18 mouse cellular contexts compared by ENCODE assay signal in genomic region chr9:121765166-121765855, GRCm38 (mm10). TPM values are rescaled to one million over a fixed set of nuclear protein-coding genes. Genes with fewer than 3 reads are reported as not detected.
DNase-seq lines count a peak whose midpoint lies in the region; ATAC-seq and TF ChIP-seq lines count a peak whose summit lies in the region.
"Had no signal": no experiment of that assay in that cellular context is flagged by ENCODE, and none has a peak within 500 bp of the region (broad histone marks: within the 10 kb centered on the region; RNA-seq: fewer than 3 reads in every experiment).

No protein-coding gene starts in this region.

- no peaks in the 10 kb centered on the region for H3K9me3 ChIP-seq in liver, postnatal 0 days (ENCODE audit: low read length)
- H3K9me3 ChIP-seq: limb, embryonic 13.5 days had no signal

- no peak overlapping the region for H3K4me2 ChIP-seq in liver, postnatal 0 days (ENCODE audit: low read depth, low read length)
- H3K4me2 ChIP-seq: limb, embryonic 13.5 days had no signal

- peaks cover 7% of the 10 kb centered on the region for H3K27me3 ChIP-seq in liver, postnatal 0 days (ENCODE audit: insufficient read depth, low read length)
- H3K27me3 ChIP-seq: limb, embryonic 13.5 days had no signal

- no peak overlapping the region for H3K4me3 ChIP-seq in lung, adult 2 months (replicated peaks; ENCODE audit: extremely low read depth, low read depth, low read length)
- H3K4me3 ChIP-seq in liver, postnatal 0 days (ENCODE audit: low read depth, low read length): no peak overlapping the region
- H3K4me3 ChIP-seq: heart, adult 2 months; limb, embryonic 13.5 days had no signal

- TF ChIP-seq EP300 in liver, postnatal 0 days (IDR thresholded peaks at IDR 0.05; ENCODE audit: low read depth): no peak

- peak; percentile 91 for DNase-seq in heart, adult 11 months
- no peak for DNase-seq in heart, postnatal 14 days
- DNase-seq in lung, adult 2 months: peak; percentile 22
- peak; percentile 72 for DNase-seq in lung, postnatal 36 days
- no peak for DNase-seq in urinary bladder, postnatal 25 days (ENCODE audit: low spot score)
- DNase-seq in liver, postnatal 0 days: no peak
- DNase-seq: adrenal gland, adult 8-10 months; B cell, adult 2 months; kidney, adult 18-20 months; kidney, postnatal 10 days; right cerebral cortex, postnatal 14 days; thymus, postnatal 4 days had no signal

- no peaks in the 10 kb centered on the region for H3K36me3 ChIP-seq in liver, postnatal 0 days (replicated peaks; ENCODE audit: insufficient read depth, low read length)

- ATAC-seq in common myeloid progenitor, adult 5-6 weeks (replicated peaks; ENCODE audit: low read depth, poor library complexity, severe bottlenecking): peak; percentile 53
- ATAC-seq in liver, postnatal 0 days: no peak

- TF ChIP-seq POLR2A in lung, adult 2 months (IDR thresholded peaks at IDR 0.05; ENCODE audit: borderline replicate concordance, extremely low read depth, low read depth, low read length): no peak

- H3K27ac ChIP-seq in liver, postnatal 0 days (ENCODE audit: low read depth): no peak overlapping the region
- H3K27ac ChIP-seq: heart, adult 2 months; limb, embryonic 13.5 days; liver, embryonic 14.5 days had no signal

- TF ChIP-seq CTCF in lung, adult 2 months (IDR thresholded peaks at IDR 0.05; ENCODE audit: insufficient read depth, low read length): no peak
- TF ChIP-seq CTCF in liver, postnatal 0 days (IDR thresholded peaks at IDR 0.05; ENCODE audit: low read depth): no peak

- 69% methylated on average over 16 of the region's 16 CpGs for WGBS in lung, adult 2 months
- 82% methylated on average over 16 of the region's 16 CpGs for WGBS in liver, postnatal 0 days (ENCODE audit: insufficient replicate concordance)

- intact Hi-C loops in heart, postnatal 14 days (cut with DNase I): no loop called here

- peaks cover 3% of the 10 kb centered on the region; the same call in 1 of the 2 replicates for H3K4me1 ChIP-seq in lung, adult 2 months (ENCODE audit: control insufficient read depth, insufficient read depth, low read length)
- no peaks in the 10 kb centered on the region for H3K4me1 ChIP-seq in liver, postnatal 0 days (ENCODE audit: insufficient read depth)

- no peak overlapping the region for H3K9ac ChIP-seq in liver, postnatal 0 days (replicated peaks)
- H3K9ac ChIP-seq: limb, embryonic 13.5 days; liver, embryonic 14.5 days had no signal

RNA-seq across cellular contexts. Expression of gene Zfp651, which starts 6.2 kb away (rescaled TPM):
- total RNA-seq in heart, postnatal 14 days (2021): 10 to 100 TPM; 89.4 to 91.9 TPM
- 0.15 and 1.5 TPM in 2 replicates for total RNA-seq in common myeloid progenitor, adult 5-6 weeks (2017)
- 26.8 and 46.2 TPM in 2 replicates for polyA plus RNA-seq in lung, adult 2 months (2012; rRNA removed)
- polyA plus RNA-seq in liver, postnatal 0 days (2015; fragmentation: Nextera tagmentation; extraction: Ambion mirVana): 0.68 and 1.5 TPM in 2 replicates
- total RNA-seq: megakaryocyte-erythroid progenitor cell, adult 5-6 weeks had no signal

RNA-seq across cellular contexts. Expression of gene Klhl40, which starts 12.1 kb away (rescaled TPM):
- 1 to 10 TPM; 6.7 to 6.8 TPM for total RNA-seq in heart, postnatal 14 days (2021)
- total RNA-seq in common myeloid progenitor, adult 5-6 weeks (2017): 0.59 TPM in 1 of 2 replicates, not detected in the other
- 0.49 and 4.4 TPM in 2 replicates for polyA plus RNA-seq in lung, adult 2 months (2012; rRNA removed)
- 0.13 and 0.81 TPM in 2 replicates for polyA plus RNA-seq in liver, postnatal 0 days (2015; fragmentation: Nextera tagmentation; extraction: Ambion mirVana)
- total RNA-seq: megakaryocyte-erythroid progenitor cell, adult 5-6 weeks had no signal
- polyA plus RNA-seq: liver, embryonic 14.5 days had no signal

RNA-seq across cellular contexts. Expression of gene Hhatl, which starts 27.0 kb away (rescaled TPM):
- total RNA-seq in heart, postnatal 14 days (2021): 100 to 1,000 TPM; 118 to 123 TPM
- total RNA-seq in common myeloid progenitor, adult 5-6 weeks (2017): not detected in 2 replicates
- polyA plus RNA-seq in lung, adult 2 months (2012; rRNA removed): 7.4 and 11.0 TPM in 2 replicates
- 0.73 TPM in 1 of 2 replicates, not detected in the other for polyA plus RNA-seq in liver, postnatal 0 days (2015; fragmentation: Nextera tagmentation; extraction: Ambion mirVana)
- total RNA-seq: megakaryocyte-erythroid progenitor cell, adult 5-6 weeks had no signal
- polyA plus RNA-seq: embryonic facial prominence, embryonic 11.5 days; liver, embryonic 14.5 days had no signal

RNA-seq across cellular contexts. Expression of gene Nktr, which starts 46.3 kb away (rescaled TPM):
- 10 to 100 TPM; 44.8 to 46.5 TPM for total RNA-seq in heart, postnatal 14 days (2021)
- total RNA-seq in common myeloid progenitor, adult 5-6 weeks (2017): 100 and 118 TPM in 2 replicates
- 36.6 and 48.6 TPM in 2 replicates for polyA plus RNA-seq in lung, adult 2 months (2012; rRNA removed)
- 14.9 and 17.3 TPM in 2 replicates for polyA plus RNA-seq in liver, postnatal 0 days (2015; fragmentation: Nextera tagmentation; extraction: Ambion mirVana)

RNA-seq across cellular contexts. Expression of gene Ss18l2, which starts 55.2 kb away (rescaled TPM):
- total RNA-seq in heart, postnatal 14 days (2021): 100 to 1,000 TPM; 128 to 131 TPM
- 34.1 and 34.8 TPM in 2 replicates for total RNA-seq in common myeloid progenitor, adult 5-6 weeks (2017)
- polyA plus RNA-seq in lung, adult 2 months (2012; rRNA removed): 18.4 and 22.2 TPM in 2 replicates
- polyA plus RNA-seq in liver, postnatal 0 days (2015; fragmentation: Nextera tagmentation; extraction: Ambion mirVana): 112 and 119 TPM in 2 replicates

Comparison
In these comparisons a context has a peak if more than half of its experiments do, and no peak if none do; other contexts are left out.
1. DNase-seq: peak in heart, adult 11 months (single experiment), lung, adult 2 months (single experiment) and lung, postnatal 36 days (single experiment); none in heart, postnatal 14 days (0 of 2), urinary bladder, postnatal 25 days (single experiment) and liver, postnatal 0 days (single experiment).
2. RNA of gene Zfp651, which starts 6.2 kb away (total RNA-seq): 89.4 to 91.9 TPM in heart, postnatal 14 days; 0.15 to 1.5 TPM in common myeloid progenitor, adult 5-6 weeks; every median in the first group is over 10 times any median in the second.
3. RNA of gene Hhatl, which starts 27.0 kb away (total RNA-seq): 118 to 123 TPM in heart, postnatal 14 days; not detected in common myeloid progenitor, adult 5-6 weeks; every median in the first group is over 100 times any median in the second.